Mouse (Mus musculus) macrophage (primary cell): ENCODE data around the gene Pard3b. TPM values are rescaled to one million over a fixed set of nuclear protein-coding genes. Genes with fewer than 3 reads are reported as not detected.

Experiments used
- H3K27ac ChIP-seq: fragments of 350-480 bp; formaldehyde crosslinking; 2 replicates; pipeline ENCODE4 v1.9.0; 2021
- H3K36me3 ChIP-seq: fragments of 350-480 bp; formaldehyde crosslinking; 2 replicates; pipeline ENCODE4 v1.9.0; 2021; ENCODE audit errors: inconsistent target
- H3K4me3 ChIP-seq: fragments of 350-480 bp; formaldehyde crosslinking; 2 replicates; pipeline ENCODE4 v1.9.0; 2021; ENCODE audit errors: inconsistent target
- H3K79me2 ChIP-seq: fragments of 350-480 bp; formaldehyde crosslinking; 2 replicates; pipeline ENCODE4 v1.9.0; 2021; ENCODE audit errors: inconsistent target
- WGBS: methylation state at CpG from one replicate; pipeline ENCODE4 v1.1.7; 2026; ENCODE audit warnings: inconsistent platforms; ENCODE audit not compliant: missing documents; 5-methylcytosine and 5-hydroxymethylcytosine counted together
- polyA plus RNA-seq: library from polyadenylated mRNA; stranded (reverse); fragments of 250-400 nt; gene quantifications from 3 replicates; pipeline ENCODE4 v1.2.4, GENCODE M21; 2018; ENCODE audit warnings: inconsistent platforms

Gene Pard3b
- polyA plus RNA-seq, 1 experiment from 2014 or later: 0.11 TPM

DNA sequence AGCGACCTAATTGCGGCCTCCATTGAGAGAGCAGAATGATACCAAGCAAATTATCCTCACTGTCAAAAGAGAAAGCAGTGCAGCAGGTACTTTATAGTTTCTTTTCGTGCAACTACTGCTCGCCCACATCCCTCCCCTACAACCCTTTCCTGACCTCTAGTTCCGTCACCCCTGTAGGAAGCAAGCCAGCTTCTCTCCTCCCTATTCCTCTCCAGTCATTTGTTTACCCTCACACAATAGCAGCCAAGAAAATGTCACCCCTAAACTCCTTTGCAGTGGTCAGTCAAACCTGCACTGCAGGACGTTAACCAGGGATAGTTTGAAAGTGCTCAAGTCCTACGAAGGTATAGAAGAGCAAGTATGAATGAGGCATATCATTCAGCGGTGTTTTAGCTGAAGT, 826.9 kb downstream of the Pard3b start:
- Histone ChIP-seq H3K79me2 (no peaks in the 10 kb centered on the region), H3K27ac (no peak overlapping the region), H3K4me3 (no peak overlapping the region), H3K36me3 (no peaks in the 10 kb centered on the region)
- WGBS: 82% methylated on average over 8 of the region's 8 CpGs

DNA sequence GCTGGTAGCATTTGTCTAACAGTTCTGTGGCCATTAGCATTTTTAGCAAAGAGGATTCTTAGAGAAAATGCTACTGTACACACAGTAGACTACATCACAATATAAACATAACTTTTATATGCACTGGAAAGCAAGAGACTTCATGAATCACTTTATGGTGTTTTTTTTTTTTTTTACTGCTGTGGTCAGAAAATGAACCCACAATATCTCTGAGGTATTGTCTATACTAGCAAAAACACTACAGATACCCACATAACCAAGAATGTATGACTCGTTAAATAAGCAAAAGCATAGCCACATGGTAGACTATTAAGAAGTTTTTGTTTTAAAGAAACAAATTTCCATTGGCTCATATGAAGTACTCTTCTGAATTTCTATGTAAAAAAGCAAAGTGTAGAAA, 827.9 kb downstream of the Pard3b start:
- Histone ChIP-seq H3K27ac (no peak overlapping the region), H3K79me2 (no peaks in the 10 kb centered on the region), H3K4me3 (no peak overlapping the region), H3K36me3 (no peaks in the 10 kb centered on the region)
- WGBS: 100% methylated on average over 1 of the region's 1 CpGs

- Histone ChIP-seq H3K4me3 (no peak overlapping the region), H3K36me3 (no peaks in the 10 kb centered on the region), H3K27ac (no peak overlapping the region), H3K79me2 (no peaks in the 10 kb centered on the region)
- 23% methylated on average over 2 of the region's 2 CpGs for WGBS
These were observed 844.4 kb downstream of the Pard3b start for GRCm38 (mm10) chr1:62483059-62483458.

- H3K79me2 ChIP-seq: no peaks in the 10 kb centered on the region
- no peak overlapping the region for H3K4me3 ChIP-seq
- no peak overlapping the region for H3K27ac ChIP-seq
- no peaks in the 10 kb centered on the region for H3K36me3 ChIP-seq
- WGBS: 90% methylated on average over 6 of the region's 6 CpGs
These were observed 850.2 kb downstream of the Pard3b start for GRCm38 (mm10) chr1:62488871-62489270.

GRCm38 (mm10) chr1:62499146-62499545, 860.5 kb downstream of the Pard3b start:
- Histone ChIP-seq H3K4me3 (no peak overlapping the region), H3K27ac (no peak overlapping the region), H3K79me2 (no peaks in the 10 kb centered on the region), H3K36me3 (no peaks in the 10 kb centered on the region)
- 94% methylated on average over 5 of the region's 5 CpGs for WGBS

GRCm38 (mm10) chr1:62510501-62510900, 871.9 kb downstream of the Pard3b start:
- Histone ChIP-seq H3K4me3 (no peak overlapping the region), H3K27ac (no peak overlapping the region), H3K36me3 (no peaks in the 10 kb centered on the region), H3K79me2 (no peaks in the 10 kb centered on the region)
- 92% methylated on average over 4 of the region's 4 CpGs for WGBS

DNA sequence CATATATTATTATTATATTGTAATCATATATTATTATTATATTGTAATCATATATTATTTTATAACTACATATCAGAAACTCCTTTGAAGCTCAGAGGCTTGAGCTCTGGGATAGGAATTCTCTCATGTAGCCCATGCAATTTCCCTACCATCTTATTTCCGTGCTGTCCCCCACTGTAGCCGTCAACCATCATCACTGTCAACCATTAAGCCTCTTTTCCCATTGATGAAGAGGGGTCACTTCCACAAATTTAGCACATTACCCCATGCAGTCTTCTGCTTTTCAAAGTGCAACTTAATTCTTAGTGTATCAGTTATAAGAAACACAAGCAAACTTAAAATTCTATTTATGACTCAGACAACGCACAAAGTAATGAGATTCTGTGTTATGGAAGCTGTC, 873.1 kb downstream of the Pard3b start:
- no peak overlapping the region for H3K4me3 ChIP-seq
- WGBS: 97% methylated on average over 3 of the region's 3 CpGs
- H3K27ac ChIP-seq: no peak overlapping the region
- no peaks in the 10 kb centered on the region for H3K79me2 ChIP-seq
- no peaks in the 10 kb centered on the region for H3K36me3 ChIP-seq

DNA sequence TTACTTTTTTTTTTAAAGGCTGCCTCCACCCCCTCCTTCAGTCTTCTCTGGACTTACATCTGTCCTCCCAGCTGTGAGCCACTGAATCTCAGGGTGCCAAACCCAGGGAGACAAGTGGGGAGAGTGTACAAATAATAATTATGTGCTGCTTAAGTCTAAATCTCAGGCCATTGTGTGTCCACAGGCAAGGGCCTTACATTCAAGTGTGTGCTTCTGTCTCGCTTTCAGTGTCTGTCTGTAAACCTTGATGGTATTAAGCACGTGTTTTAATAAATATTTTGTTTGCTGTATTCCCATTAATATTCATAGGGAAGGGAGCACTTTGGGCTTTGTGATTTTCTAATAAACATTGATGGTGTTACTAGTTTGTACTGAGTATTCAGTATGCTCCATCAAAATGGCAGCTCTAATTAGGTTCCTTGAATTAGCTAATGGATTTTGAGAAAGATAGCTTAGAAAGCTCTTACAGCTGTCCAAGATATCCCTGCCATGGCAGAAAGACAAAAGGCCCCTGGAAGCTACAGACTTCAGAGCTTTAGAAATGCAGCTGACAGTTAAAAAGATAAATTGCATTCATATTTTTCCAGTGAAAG, 880.1 kb downstream of the Pard3b start:
- H3K36me3 ChIP-seq: no peaks in the 10 kb centered on the region
- no peaks in the 10 kb centered on the region for H3K79me2 ChIP-seq
- H3K27ac ChIP-seq: no peak overlapping the region
- WGBS: 100% methylated on average over 2 of the region's 2 CpGs
- no peak overlapping the region for H3K4me3 ChIP-seq

- Histone ChIP-seq H3K79me2 (no peaks in the 10 kb centered on the region), H3K36me3 (no peaks in the 10 kb centered on the region), H3K27ac (no peak overlapping the region), H3K4me3 (no peak overlapping the region)
- WGBS: 61% methylated on average over 7 of the region's 7 CpGs
These were observed 882.7 kb downstream of the Pard3b start for GRCm38 (mm10) chr1:62521368-62521767.

DNA sequence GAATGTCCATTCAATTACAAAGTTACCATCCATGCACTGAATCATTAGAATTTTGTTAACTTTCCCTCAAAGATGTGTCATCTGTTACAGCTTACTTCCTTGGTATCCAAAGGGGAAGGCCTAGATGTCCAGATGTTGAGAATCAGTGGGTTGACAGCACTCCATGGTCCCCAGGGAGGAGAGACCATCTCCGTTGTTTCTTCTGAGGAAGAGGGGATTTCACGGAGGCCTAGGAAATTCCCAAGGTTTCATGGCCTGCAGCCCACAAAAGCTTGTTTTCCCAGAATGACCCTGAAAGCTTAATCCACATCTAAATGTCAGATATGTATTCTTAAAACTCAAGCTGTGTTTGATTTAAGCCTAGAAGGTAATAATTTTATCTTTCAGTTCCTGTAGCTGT, 884.1 kb downstream of the Pard3b start:
- H3K36me3 ChIP-seq: no peaks in the 10 kb centered on the region
- 100% methylated on average over 2 of the region's 2 CpGs for WGBS
- no peaks in the 10 kb centered on the region for H3K79me2 ChIP-seq
- no peak overlapping the region for H3K27ac ChIP-seq
- H3K4me3 ChIP-seq: no peak overlapping the region

- Histone ChIP-seq H3K79me2 (no peaks in the 10 kb centered on the region), H3K36me3 (no peaks in the 10 kb centered on the region), H3K4me3 (no peak overlapping the region), H3K27ac (no peak overlapping the region)
- WGBS: 93% methylated on average over 7 of the region's 7 CpGs
These were observed 889.2 kb downstream of the Pard3b start for GRCm38 (mm10) chr1:62527788-62528187.

DNA sequence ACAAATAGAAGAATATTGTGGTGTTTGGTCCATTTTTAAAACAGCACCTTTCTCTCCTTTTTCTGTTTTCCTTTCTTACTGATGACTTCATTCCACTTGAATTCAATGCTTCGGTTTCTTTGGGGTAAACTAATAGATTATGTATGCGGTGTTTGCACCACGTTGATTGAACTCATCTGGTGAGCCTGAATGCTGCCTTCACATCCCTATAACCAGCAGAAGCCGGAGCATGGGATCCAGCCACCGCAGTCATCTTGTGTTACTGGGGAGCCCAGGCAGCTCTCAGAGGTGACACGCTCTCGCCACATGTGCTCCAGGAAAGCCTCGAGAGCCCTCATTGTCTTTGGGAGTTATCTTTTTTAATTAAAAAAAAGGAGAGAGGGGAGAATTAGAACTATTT, 891.3 kb downstream of the Pard3b start:
- H3K4me3 ChIP-seq: no peak overlapping the region
- H3K27ac ChIP-seq: no peak overlapping the region
- H3K79me2 ChIP-seq: no peaks in the 10 kb centered on the region
- no peaks in the 10 kb centered on the region for H3K36me3 ChIP-seq
- over 99% methylated on average over 8 of the region's 8 CpGs for WGBS

DNA sequence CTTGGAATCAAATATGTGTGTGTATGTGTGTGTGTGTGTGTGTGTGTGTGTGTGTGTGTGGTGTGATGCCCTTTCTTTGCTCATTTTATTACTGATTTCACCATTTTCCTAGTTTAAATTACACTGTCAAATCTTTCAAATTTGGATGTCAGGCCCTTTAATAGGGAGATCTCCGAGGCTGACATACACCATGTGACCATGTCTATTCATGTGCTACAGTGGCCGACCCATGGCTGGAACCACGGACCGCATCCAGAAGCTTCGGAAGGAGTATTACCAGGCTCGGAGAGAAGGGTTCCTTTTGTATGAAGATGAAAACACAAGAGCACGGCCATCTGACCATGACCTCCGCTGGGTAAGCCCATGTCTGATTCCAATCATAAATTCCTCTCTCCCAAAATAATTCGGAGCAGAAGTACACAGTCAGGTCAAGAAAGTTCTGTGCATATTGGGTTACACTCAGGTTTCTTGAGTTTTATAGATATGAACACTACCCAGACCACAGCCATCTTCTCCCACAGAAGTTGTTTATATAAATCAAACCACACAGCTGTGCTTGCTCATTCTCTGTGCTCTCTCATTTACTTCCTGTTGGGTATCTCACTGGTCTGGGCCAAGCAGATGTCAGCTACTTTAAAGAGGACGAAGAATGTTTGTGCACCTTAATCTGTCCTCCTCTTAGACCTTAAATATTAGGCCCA, 894.0 kb downstream of the Pard3b start:
- Histone ChIP-seq H3K36me3 (no peaks in the 10 kb centered on the region), H3K79me2 (no peaks in the 10 kb centered on the region), H3K4me3 (no peak overlapping the region), H3K27ac (no peak overlapping the region)
- 89% methylated on average over 10 of the region's 10 CpGs for WGBS

- Histone ChIP-seq H3K4me3 (no peak overlapping the region), H3K36me3 (no peaks in the 10 kb centered on the region), H3K79me2 (no peaks in the 10 kb centered on the region), H3K27ac (no peak overlapping the region)
- 88% methylated on average over 4 of the region's 4 CpGs for WGBS
These were observed 910.3 kb downstream of the Pard3b start for GRCm38 (mm10) chr1:62548953-62549352.

DNA sequence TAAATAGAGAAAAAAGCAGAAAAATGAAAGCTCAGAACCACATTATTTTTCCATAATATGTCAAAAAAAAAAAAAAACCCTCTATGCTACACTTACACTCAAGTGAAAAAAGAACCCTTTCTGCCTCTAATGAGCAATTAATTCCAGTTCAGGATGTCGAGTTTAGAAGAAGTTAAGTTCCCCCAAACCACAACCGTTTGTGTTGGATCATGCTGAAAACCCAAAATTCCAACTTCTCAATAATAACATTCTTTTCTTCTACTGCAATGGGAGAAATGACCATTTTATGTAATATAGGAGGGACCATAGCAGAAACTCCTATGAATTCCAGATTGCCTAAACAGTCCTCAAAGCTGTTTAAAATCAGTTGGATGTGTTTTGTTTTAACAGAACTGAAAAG, 911.9 kb downstream of the Pard3b start:
- Histone ChIP-seq H3K79me2 (no peaks in the 10 kb centered on the region), H3K27ac (no peak overlapping the region), H3K4me3 (no peak overlapping the region), H3K36me3 (no peaks in the 10 kb centered on the region)
- 38% methylated on average over 2 of the region's 2 CpGs for WGBS

DNA sequence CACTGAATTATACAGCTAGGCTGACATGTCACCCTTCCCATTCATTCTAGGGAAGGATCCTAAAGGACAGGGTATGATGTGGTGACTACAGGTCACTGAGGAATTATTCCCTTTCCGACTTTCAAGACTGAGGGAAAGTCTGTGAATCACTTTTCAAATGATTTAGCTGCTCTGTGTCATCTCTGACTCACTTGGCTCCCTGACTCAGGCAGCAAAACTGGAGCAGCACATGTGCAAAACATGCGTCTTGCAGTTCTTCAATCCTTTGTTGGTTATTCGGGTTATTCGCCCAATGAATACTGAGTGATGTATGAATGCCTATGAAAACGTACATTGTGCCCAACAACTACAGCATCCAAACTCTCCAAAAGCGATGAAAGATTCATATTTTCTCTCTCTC, 912.9 kb downstream of the Pard3b start:
- 92% methylated on average over 6 of the region's 6 CpGs for WGBS
- Histone ChIP-seq H3K36me3 (no peaks in the 10 kb centered on the region), H3K79me2 (no peaks in the 10 kb centered on the region), H3K27ac (no peak overlapping the region), H3K4me3 (no peak overlapping the region)
